Mouse (Mus musculus) stomach, embryonic 14.5 days (tissue): Measurements from ENCODE around the gene Med28. TPM values are rescaled to one million over a fixed set of nuclear protein-coding genes. Genes with fewer than 3 reads are reported as not detected.

Experiments used
- ATAC-seq: fragments of 200-750 bp; cut with Nextera tagmentation; 2 replicates; pipeline ENCODE4 v1.8.0; 2017; ENCODE audit warnings: low read depth, moderate TSS enrichment; ENCODE audit not compliant: insufficient number of reproducible peaks, insufficient read depth, low FRiP score
- H3K27ac ChIP-seq: fragments of 300-500 bp; sonication (generic); 2 replicates; pipeline ENCODE4 v1.5.1; 2014; ENCODE audit warnings: mild to moderate bottlenecking, low read length, moderate library complexity, mixed read lengths
- H3K27me3 ChIP-seq: fragments of 300-500 bp; sonication (generic); 2 replicates; pipeline ENCODE4 v1.6.1; 2014; ENCODE audit warnings: low read length, control low read depth, mixed read lengths; ENCODE audit not compliant: control insufficient read depth, insufficient read depth
- H3K36me3 ChIP-seq: fragments of 300-500 bp; sonication (generic); 2 replicates; pipeline ENCODE4 v1.6.1; 2014; ENCODE audit warnings: mild to moderate bottlenecking, control low read depth, low read length, moderate library complexity, mixed read lengths; ENCODE audit not compliant: control insufficient read depth, insufficient read depth
- H3K4me1 ChIP-seq: fragments of 300-500 bp; sonication (generic); 2 replicates; pipeline ENCODE4 v1.6.1; 2014; ENCODE audit warnings: low read length, control low read depth, mixed read lengths; ENCODE audit not compliant: control insufficient read depth, insufficient read depth
- H3K4me2 ChIP-seq: fragments of 300-500 bp; sonication (generic); replicated peaks from 2 replicates; pipeline ENCODE4 v1.6.1; 2014; ENCODE audit warnings: low read depth, low read length, control low read depth
- H3K4me3 ChIP-seq: fragments of 300-500 bp; sonication (generic); 2 replicates; pipeline ENCODE4 v1.5.1; 2014; ENCODE audit warnings: low read depth, low read length, control low read depth
- H3K9ac ChIP-seq: fragments of 300-500 bp; sonication (generic); replicated peaks from 2 replicates; pipeline ENCODE4 v1.6.1; 2014; ENCODE audit warnings: low read depth, mild to moderate bottlenecking, control low read depth, low read length, moderate library complexity, mixed read lengths
- H3K9me3 ChIP-seq: fragments of 300-500 bp; sonication (generic); 2 replicates; pipeline ENCODE4 v1.6.1; 2016; ENCODE audit warnings: low read depth, low read length, control low read depth; ENCODE audit not compliant: control insufficient read depth
- WGBS: fragments of 180-500 bp; shearing (Covaris S2); extraction: QIAGEN DNeasy Blood & Tissue Kit; methylation state at CpG from one replicate; pipeline ENCODE4 v1.1.7; 2014; 5-methylcytosine and 5-hydroxymethylcytosine counted together
- polyA plus RNA-seq: library from polyadenylated mRNA; unstranded; fragments of >200 nt; fragmentation: Nextera tagmentation; extraction: Ambion mirVana; gene quantifications from 2 replicates; pipeline ENCODE4 v1.2.1, GENCODE M21; 2014

Med28 gene
- polyA plus RNA-seq, 1 experiment from 2014 or later = 247 TPM

DNA sequence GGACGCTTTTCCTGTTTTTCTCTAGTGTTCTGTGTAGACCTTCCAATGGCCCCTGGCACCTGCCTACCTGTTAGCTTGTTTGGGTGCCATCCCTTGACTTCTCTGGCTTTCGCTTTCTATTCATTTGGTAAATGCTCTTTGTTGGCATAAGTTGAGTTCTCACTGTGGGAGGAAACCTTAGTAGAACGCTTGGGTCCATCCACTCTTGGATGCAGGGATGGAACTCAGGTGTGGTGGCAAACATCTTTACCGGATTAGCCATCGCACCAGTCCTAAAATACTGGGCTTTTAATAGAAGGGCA, 731 bp downstream of the Med28 start:
- H3K27ac ChIP-seq = no peak overlapping the region
- no peak for ATAC-seq
- no peaks in the 10 kb centered on the region for H3K9me3 ChIP-seq
- no peaks in the 10 kb centered on the region for H3K27me3 ChIP-seq
- H3K4me1 ChIP-seq = peaks cover 12% of the 10 kb centered on the region; the same call in 1 of the 2 replicates
- H3K4me2 ChIP-seq = peak overlapping the region; percentile 93
- H3K36me3 ChIP-seq = peaks cover 9% of the 10 kb centered on the region
- 4% methylated on average over 5 of the region's 5 CpGs for WGBS
- peak overlapping the region; percentile 88 for H3K4me3 ChIP-seq
- H3K9ac ChIP-seq = peak overlapping the region; percentile 82

DNA sequence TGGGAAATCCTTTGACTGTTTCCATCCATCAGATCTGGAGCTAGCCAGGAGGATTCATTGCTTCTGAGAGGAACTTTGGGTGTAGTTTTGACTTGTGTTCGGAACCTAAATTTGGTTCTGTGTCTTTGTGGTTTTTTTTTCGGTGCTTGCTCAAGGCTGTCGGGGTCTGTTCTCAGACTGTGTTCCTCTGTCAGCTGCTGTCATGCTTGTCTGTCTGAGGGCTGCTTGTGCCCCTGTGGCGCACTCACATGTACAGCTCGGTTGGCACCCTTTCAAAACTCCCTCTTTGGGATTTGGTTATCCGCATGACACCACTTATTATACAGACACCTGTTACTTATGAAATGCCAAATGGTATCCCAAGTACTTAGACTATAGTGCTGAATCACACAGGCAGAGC, 1.6 kb downstream of the Med28 start:
- H3K4me2 ChIP-seq = peak overlapping the region; percentile 93
- ATAC-seq = no peak
- no peak overlapping the region for H3K4me3 ChIP-seq
- no peaks in the 10 kb centered on the region for H3K27me3 ChIP-seq
- peaks cover 12% of the 10 kb centered on the region; the same call in 1 of the 2 replicates for H3K4me1 ChIP-seq
- H3K36me3 ChIP-seq = peaks cover 17% of the 10 kb centered on the region
- H3K27ac ChIP-seq = no peak overlapping the region
- no peak overlapping the region for H3K9ac ChIP-seq
- 88% methylated on average over 6 of the region's 6 CpGs for WGBS
- no peaks in the 10 kb centered on the region for H3K9me3 ChIP-seq

DNA sequence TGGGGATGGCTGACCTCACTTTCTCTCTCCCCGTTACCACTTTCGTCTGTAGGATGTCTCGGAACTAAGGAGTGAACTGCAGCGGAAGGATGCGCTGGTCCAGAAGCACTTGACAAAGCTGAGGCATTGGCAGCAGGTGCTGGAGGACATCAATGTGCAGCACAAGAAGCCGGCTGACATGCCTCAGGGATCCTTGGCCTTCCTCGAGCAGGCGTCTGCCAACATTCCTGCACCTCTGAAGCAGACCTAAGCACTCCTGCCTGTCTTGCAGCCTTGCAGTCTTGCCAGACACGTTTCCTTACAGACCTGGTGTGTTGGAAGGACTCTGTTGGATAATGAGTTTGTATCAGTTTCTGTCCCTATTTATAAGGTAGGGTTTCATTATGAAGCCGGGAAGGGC, 5.1 kb downstream of the Med28 start:
- Histone ChIP-seq H3K36me3 (peaks cover 34% of the 10 kb centered on the region), H3K9me3 (no peaks in the 10 kb centered on the region), H3K27me3 (no peaks in the 10 kb centered on the region), H3K4me3 (no peak overlapping the region), H3K27ac (no peak overlapping the region), H3K9ac (no peak overlapping the region), H3K4me1 (peaks cover 12% of the 10 kb centered on the region; the same call in 1 of the 2 replicates), H3K4me2 (no peak overlapping the region)
- WGBS = 91% methylated on average over 10 of the region's 10 CpGs
- no peak for ATAC-seq

DNA sequence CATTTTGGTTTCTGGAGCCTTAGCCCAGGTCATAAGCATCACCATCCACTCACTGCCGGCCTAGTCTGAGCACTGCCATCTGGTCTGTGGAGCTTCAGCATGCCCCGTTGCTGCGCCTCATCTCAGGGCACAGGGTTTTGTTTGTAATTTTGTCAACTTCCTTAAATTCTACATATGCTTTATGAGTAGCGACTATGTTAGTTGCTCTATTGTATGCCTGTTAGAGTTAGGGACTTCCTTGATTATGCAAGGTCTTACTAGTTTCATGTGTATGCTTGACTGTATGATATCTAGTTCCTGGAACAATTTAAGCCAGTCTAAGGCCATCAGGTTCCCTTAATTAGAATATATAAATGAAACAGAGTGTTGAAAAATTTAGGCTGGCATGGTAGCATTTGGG, 6.3 kb downstream of the Med28 start:
- ATAC-seq = no peak
- Histone ChIP-seq H3K9ac (no peak overlapping the region), H3K4me3 (no peak overlapping the region), H3K27me3 (no peaks in the 10 kb centered on the region), H3K4me1 (peaks cover 6% of the 10 kb centered on the region; the same call in 1 of the 2 replicates), H3K4me2 (no peak overlapping the region), H3K9me3 (no peaks in the 10 kb centered on the region), H3K27ac (no peak overlapping the region), H3K36me3 (peaks cover 34% of the 10 kb centered on the region)
- 86% methylated on average over 4 of the region's 4 CpGs for WGBS

DNA sequence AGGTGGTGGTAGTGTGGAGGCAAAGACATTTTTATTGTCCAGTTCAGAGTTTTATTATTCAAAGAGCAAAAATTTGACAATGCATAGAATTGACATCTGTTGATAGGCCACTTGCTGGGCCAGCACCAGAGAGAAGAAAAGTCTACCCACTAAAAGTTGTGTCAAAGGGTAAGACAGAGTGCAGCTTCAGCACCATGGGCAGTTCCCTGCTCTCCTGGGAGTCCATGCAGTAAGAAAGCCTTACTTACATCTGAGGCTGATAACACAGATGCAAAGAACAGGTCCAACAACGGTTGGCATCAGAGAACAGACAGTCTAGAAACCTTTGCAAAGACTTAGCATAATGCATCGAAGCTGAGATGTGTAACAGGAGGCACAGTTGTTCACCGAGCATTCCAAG, 9.7 kb downstream of the Med28 start:
- Histone ChIP-seq H3K36me3 (peaks cover 33% of the 10 kb centered on the region), H3K9ac (no peak overlapping the region), H3K27ac (no peak overlapping the region), H3K27me3 (no peaks in the 10 kb centered on the region), H3K9me3 (no peaks in the 10 kb centered on the region), H3K4me1 (no peaks in the 10 kb centered on the region), H3K4me2 (no peak overlapping the region), H3K4me3 (no peak overlapping the region)
- no peak for ATAC-seq
- WGBS = 86% methylated on average over 3 of the region's 3 CpGs

DNA sequence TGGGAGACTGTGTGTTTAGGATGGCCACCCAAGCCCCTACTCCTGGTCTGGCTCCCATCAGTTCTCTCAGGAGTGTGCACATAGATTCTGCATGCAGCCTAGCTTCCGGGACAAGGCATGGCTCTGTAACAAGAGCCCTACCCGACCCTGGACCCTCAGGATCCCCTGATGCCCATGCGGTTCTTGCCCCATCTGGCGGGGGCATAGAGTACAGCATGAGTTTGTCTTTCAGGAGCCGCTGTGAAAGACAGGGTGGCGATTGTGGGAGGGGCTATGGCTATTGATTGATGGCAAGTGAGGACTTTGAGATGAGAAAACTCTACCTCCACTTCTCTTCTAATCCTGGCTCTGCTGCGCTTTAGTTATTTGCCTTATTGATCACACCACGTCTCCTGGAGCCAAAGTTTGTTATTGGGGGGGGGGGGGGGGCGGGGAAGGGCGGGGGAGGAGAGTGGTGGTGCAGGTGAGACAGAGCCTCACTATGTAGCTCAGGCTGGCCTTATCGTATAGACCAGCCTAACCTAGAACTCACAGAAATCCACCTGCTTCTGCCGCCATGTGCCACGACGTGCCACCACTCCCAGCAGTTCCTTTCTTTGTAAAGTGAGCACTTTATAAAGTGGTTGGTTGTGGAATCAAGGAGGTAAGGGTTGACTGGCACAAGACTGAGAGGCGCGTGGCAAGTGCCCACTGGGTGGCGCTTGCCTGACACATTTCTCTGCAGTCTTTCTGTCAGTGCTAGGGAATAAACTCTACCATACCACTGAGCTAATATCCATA, 14.5 kb downstream of the Med28 start:
- H3K4me2 ChIP-seq = no peak overlapping the region
- no peaks in the 10 kb centered on the region for H3K4me1 ChIP-seq
- no peaks in the 10 kb centered on the region for H3K27me3 ChIP-seq
- no peak overlapping the region for H3K27ac ChIP-seq
- no peaks in the 10 kb centered on the region for H3K9me3 ChIP-seq
- no peak overlapping the region for H3K9ac ChIP-seq
- no peak overlapping the region for H3K4me3 ChIP-seq
- 7% methylated on average over 17 of the region's 17 CpGs for WGBS
- H3K36me3 ChIP-seq = no peaks in the 10 kb centered on the region; the same call in 1 of the 2 replicates
- ATAC-seq = peak; percentile 56

DNA sequence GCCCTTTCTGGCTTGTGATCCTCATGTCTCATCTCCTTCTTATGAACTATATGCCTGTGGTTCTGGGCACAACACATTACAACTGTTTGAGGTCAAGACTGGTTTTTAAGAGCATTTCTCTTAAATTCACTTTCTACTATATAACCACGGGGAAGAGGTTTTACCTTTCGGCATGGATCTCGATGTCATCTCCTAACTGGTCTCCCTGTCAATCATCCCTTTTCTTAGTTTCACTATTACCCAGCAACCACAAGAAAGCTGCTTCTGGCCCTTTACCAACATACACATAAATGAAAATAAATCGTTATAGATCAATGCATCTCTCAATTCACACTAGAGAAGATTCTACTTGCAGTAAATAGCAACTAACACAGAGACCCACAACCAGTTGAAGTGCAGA, 15.1 kb downstream of the Med28 start:
- Histone ChIP-seq H3K36me3 (no peaks in the 10 kb centered on the region; the same call in 1 of the 2 replicates), H3K4me1 (no peaks in the 10 kb centered on the region), H3K27ac (no peak overlapping the region), H3K9me3 (no peaks in the 10 kb centered on the region), H3K4me2 (no peak overlapping the region), H3K27me3 (no peaks in the 10 kb centered on the region), H3K9ac (no peak overlapping the region), H3K4me3 (no peak overlapping the region)
- 68% methylated on average over 4 of the region's 4 CpGs for WGBS
- ATAC-seq = no peak

DNA sequence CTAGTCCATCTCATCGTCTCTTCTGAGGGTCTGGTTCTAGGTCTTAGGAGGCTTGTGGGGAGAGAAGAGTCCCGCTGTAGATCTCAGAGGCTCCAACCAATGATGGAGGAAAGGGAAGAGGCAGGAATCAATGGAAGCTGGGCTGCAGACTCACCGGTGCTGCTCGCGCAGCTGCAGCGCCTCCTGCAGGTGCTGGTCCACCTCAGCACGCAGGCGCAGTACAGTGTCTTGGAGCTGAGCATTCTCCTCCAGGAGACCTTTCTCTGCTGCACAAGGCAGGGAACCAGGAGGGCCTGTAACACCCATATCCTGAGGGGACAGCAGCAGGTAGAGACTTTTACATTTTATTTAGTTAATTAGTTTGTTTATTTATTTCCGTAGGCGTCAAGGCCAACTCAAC, 19.5 kb downstream of the Med28 start:
- H3K9ac ChIP-seq = no peak overlapping the region
- no peak overlapping the region for H3K4me3 ChIP-seq
- no peaks in the 10 kb centered on the region for H3K36me3 ChIP-seq
- WGBS = 57% methylated on average over 10 of the region's 10 CpGs
- H3K4me2 ChIP-seq = no peak overlapping the region
- no peaks in the 10 kb centered on the region for H3K4me1 ChIP-seq
- no peak for ATAC-seq
- H3K27ac ChIP-seq = no peak overlapping the region
- H3K9me3 ChIP-seq = no peaks in the 10 kb centered on the region
- no peaks in the 10 kb centered on the region for H3K27me3 ChIP-seq

DNA sequence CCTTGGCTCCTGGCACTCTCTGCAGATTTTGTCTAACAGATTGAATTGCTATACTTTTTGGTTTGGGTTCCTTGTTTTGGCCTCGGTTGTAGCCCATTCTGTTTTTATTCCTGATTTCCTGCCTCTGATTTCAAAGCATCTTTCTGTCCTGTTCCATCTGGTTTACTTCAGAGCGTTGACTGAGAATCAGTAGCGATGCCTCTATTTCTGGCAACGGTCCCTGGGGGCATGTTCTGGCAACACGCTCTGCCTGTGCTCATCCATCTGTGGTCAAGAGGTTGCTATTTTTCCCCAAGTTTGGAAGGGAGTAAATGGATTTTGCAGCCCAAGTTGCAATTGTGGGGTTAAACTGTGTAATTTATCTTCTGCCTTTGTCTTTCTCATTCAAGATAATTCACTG, 23.3 kb downstream of the Med28 start:
- Histone ChIP-seq H3K4me1 (no peaks in the 10 kb centered on the region), H3K9me3 (no peaks in the 10 kb centered on the region), H3K4me2 (no peak overlapping the region), H3K36me3 (no peaks in the 10 kb centered on the region), H3K9ac (no peak overlapping the region), H3K27ac (no peak overlapping the region), H3K4me3 (no peak overlapping the region), H3K27me3 (no peaks in the 10 kb centered on the region)
- ATAC-seq = peak; percentile 47; the same call in 1 of the 2 replicates
- WGBS = 42% methylated on average over 5 of the region's 5 CpGs
